Mouse (Mus musculus): ENCODE measurements at regions not wholly inside any gene's neighbourhood (a gene's known extent, or its start where the extent isn't known, plus 50 kb on each side); places are given as distances from the start of the nearest gene placed in this dataset.

DNA sequence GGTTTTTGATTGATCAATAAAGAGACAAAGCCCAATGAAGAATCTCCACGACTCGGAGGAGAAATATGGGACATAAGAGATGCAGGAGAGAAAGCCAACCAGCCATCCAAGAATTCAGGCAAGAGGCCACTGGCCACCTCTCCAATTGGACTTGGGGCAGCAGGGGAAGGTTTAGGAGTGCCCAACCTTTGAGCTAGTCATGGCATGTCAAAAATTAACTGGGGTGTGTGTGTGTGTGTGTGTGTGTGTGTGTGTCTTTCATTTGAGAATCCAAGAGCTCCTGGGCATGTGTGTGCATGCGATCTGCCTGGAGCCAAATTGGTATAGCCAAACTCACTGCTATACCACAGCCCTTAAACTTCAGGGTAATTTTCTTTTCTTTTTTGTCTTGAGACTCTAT is 51.6 kb upstream of the Cecr2 start:
- Histone ChIP-seq H3K4me2 (no peak overlapping the region), H3K9me3 (no peaks in the 10 kb centered on the region), H3K36me3 (no peaks in the 10 kb centered on the region), H3K27me3 (no peaks in the 10 kb centered on the region), H3K4me1 (replicated peaks) (no peaks in the 10 kb centered on the region), H3K9ac (no peak overlapping the region), H3K27ac (replicated peaks) (no peak overlapping the region), H3K4me3 (no peak overlapping the region)
- ATAC-seq (ENCODE audit: low FRiP score, low read depth): no peak
- WGBS: 84% methylated on average over 3 of the region's 3 CpGs

DNA sequence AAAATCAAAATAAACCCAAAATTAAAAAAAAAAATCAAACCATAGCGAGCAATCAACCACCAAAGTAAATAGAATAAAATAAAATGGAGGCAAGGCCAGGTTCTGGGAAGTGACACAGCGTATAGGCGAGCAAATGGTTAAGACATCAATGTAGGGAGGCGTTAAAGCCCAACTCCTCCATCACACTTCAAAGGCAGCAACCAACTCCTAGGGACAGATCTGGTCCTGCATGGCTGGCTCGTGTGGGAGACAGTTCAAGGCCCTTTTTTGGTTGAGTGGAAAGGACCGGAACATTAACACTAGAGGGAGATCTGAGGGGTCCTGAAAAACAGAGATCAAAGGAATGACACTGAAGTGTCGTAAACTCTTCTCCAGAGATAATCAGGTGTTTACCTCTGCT is 53.8 kb upstream of the Cecr2 start:
- H3K4me3 ChIP-seq: no peak overlapping the region

DNA sequence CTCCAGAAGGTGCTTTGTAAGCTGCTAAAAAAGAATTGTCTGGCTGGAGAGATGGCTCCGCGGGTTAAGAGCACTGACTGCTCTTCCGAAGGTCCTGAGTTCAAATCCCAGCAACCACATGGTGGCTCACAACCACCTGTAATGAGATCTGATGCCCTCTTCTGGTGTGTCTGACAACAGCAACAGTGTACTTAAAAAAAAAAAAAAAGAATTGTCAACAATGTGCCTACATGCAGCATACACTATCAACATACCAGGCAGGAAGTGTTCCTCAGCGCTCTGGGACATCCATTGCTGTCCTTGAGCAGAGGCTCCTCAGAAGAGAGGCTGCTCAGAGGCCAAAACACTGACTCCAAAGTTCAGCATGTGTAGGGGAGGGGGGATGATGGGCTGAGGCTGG is 56.3 kb upstream of the Cecr2 start:
- Histone ChIP-seq H3K36me3 (no peaks in the 10 kb centered on the region), H3K9ac (no peak overlapping the region), H3K27me3 (no peaks in the 10 kb centered on the region), H3K9me3 (no peaks in the 10 kb centered on the region), H3K4me1 (replicated peaks) (no peaks in the 10 kb centered on the region), H3K27ac (replicated peaks) (no peak overlapping the region), H3K4me2 (no peak overlapping the region), H3K4me3 (no peak overlapping the region)
- WGBS: 81% methylated on average over 4 of the region's 4 CpGs
- ATAC-seq (ENCODE audit: low FRiP score, low read depth): no peak

More for the DNA sequence above, 53.8 kb upstream of the Cecr2 start:
- WGBS: 78% methylated on average over 7 of the region's 7 CpGs
- Histone ChIP-seq H3K36me3 (no peaks in the 10 kb centered on the region), H3K4me1 (replicated peaks) (no peaks in the 10 kb centered on the region), H3K9me3 (no peaks in the 10 kb centered on the region), H3K4me2 (no peak overlapping the region), H3K9ac (no peak overlapping the region), H3K27ac (replicated peaks) (no peak overlapping the region), H3K27me3 (no peaks in the 10 kb centered on the region)
- ATAC-seq (ENCODE audit: low FRiP score, low read depth): no peak

DNA sequence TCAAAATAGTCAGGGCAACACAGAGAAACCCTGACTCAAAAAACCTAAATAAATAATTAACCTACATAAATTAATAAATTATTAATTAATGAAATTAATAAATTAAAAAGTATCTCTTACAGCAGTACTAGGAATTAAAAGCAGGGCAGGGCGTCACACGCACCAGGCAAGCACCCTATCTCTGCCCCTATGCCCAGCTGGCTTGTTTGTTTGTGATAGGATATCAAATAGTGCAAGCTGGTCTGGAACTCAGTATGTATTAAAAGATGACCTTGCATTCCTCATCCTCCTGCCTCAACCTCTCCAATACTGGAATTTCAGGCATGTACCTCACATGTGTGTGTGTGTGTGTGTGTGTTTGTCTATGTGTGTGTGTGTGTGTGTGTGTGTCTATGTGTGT is 60.7 kb upstream of the Cecr2 start:
- H3K9ac ChIP-seq: no peak overlapping the region
- no peaks in the 10 kb centered on the region for H3K4me1 ChIP-seq (replicated peaks)
- H3K4me3 ChIP-seq: no peak overlapping the region
- ATAC-seq (ENCODE audit: low FRiP score, low read depth): no peak
- H3K9me3 ChIP-seq: no peaks in the 10 kb centered on the region
- no peak overlapping the region for H3K27ac ChIP-seq (replicated peaks)
- H3K4me2 ChIP-seq: no peak overlapping the region
- H3K27me3 ChIP-seq: no peaks in the 10 kb centered on the region
- H3K36me3 ChIP-seq: no peaks in the 10 kb centered on the region
- WGBS: 92% methylated on average over 2 of the region's 2 CpGs

DNA sequence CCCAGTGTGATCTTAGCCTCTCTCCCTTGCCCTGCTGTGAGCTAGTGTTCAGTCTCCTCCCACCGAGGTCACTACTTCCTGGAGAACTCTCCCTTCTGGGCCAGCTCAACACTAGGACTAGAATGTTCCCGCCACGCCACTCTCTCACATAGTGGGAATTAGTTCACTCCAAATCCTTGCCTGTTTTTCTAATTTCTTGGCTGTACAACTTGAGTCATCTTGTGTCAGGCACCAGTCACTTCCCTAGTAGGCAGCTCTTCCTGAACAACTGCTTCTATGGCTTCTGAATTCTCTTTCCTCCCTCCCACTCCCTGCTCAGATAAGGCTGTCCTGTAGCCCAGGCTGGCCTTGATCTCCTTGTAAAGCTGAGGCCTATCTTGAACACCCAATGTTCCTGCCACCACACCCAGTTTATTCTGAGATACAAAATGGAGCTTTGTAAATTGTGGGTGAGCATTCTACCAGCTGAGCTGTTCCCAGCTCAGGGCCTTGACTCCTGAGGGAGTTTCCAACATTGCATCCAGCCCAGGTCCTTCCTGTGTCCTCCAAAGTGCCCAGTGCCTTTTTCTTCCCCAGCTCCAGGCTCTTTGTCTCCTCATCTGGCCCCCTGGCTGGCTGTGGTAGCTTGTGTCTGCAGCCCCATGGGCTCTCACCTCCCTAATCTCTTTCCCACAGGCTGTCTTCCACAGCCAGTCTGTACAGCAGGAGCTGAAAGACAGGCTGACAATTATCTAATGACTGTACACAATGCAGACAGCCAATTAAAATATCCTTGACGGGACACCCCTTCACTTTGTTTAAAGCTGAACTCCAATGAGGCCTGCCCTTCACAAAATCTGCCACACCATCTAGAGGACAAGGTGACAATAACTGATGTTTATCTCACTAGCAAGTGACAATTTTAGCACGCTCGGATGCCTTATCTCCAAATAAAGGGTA is 61.9 kb upstream of the Cecr2 start:
- WGBS: 47% methylated on average over 6 of the region's 6 CpGs
- H3K27ac ChIP-seq (replicated peaks): no peak overlapping the region
- H3K9me3 ChIP-seq: no peaks in the 10 kb centered on the region
- H3K4me1 ChIP-seq (replicated peaks): no peaks in the 10 kb centered on the region
- H3K4me2 ChIP-seq: no peak overlapping the region
- no peak for ATAC-seq (ENCODE audit: low FRiP score, low read depth)
- H3K27me3 ChIP-seq: no peaks in the 10 kb centered on the region
- no peak overlapping the region for H3K4me3 ChIP-seq
- H3K9ac ChIP-seq: no peak overlapping the region
- H3K36me3 ChIP-seq: no peaks in the 10 kb centered on the region

DNA sequence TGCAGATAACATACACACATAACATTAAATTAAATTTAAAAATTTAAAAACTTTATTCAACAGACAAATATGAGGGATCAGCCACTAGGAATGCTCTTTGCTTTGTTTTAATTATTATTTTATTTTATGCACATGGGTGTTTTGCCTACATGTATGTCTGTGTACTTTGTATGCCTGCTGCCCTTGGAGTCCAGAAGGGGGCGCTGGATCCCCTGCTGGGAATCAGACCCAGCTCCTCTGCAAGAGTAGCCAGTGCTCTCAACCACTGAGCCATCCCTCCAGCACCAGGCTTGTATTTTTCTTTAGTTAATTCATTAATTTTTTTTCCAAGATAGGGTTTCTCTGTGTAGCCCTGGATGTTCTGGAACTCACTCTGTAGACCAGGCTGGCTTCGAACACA is 62.7 kb upstream of the Cecr2 start:
- Histone ChIP-seq H3K9me3 (no peaks in the 10 kb centered on the region), H3K4me1 (replicated peaks) (no peaks in the 10 kb centered on the region), H3K36me3 (no peaks in the 10 kb centered on the region), H3K27me3 (no peaks in the 10 kb centered on the region), H3K9ac (no peak overlapping the region), H3K27ac (replicated peaks) (no peak overlapping the region), H3K4me3 (no peak overlapping the region), H3K4me2 (no peak overlapping the region)
- no peak for ATAC-seq (ENCODE audit: low FRiP score, low read depth)
- WGBS: 53% methylated on average over 2 of the region's 2 CpGs

DNA sequence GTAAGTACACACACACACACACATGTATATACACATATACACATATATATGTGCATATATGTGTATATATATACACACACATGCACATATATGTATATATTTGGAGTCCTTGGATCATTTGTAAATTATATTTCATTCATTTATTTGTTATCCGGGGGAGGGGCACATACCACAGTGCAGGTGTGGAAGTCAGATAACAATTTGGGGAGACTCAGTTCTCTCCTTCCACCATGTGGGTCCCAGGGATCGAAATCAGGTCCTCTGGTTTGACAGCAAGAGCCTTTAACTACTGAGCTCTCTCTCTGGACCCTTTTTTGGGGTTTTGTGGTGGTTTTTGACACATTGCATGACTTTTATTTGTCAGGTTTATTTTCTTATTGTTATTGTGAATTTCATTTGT is 65.8 kb upstream of the Cecr2 start:
- ATAC-seq (ENCODE audit: low FRiP score, low read depth): no peak
- no peak overlapping the region for H3K4me3 ChIP-seq
- no peak overlapping the region for H3K27ac ChIP-seq (replicated peaks)

DNA sequence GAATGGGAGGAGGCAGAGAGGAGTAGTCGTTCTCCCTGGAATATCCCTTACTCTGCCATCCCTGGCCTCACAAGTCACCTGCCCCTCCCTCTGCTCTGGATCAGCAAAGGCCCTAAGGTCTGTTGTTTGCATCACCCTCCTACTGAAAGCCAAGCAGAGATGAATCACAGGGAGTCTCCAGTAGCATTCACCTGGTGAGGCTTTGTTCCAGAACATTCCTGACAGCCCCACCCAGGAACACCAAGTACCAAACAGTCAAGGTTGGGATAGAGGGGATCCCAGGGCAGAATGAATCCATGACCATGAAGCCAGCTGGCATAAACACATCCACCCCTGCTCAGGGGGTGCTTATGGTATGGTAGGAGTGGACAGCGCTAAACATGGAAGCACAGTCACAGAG is 67.4 kb upstream of the Hdhd5 start:
- no peak for ATAC-seq (ENCODE audit: low FRiP score, low read depth)
- H3K9ac ChIP-seq: no peak overlapping the region
- no peak overlapping the region for H3K27ac ChIP-seq (replicated peaks)
- WGBS: 83% methylated on average over 2 of the region's 2 CpGs
- H3K4me2 ChIP-seq: no peak overlapping the region
- no peaks in the 10 kb centered on the region for H3K9me3 ChIP-seq
- no peaks in the 10 kb centered on the region for H3K36me3 ChIP-seq
- H3K4me3 ChIP-seq: no peak overlapping the region
- H3K4me1 ChIP-seq (replicated peaks): no peaks in the 10 kb centered on the region
- no peaks in the 10 kb centered on the region for H3K27me3 ChIP-seq

More for the DNA sequence above, 65.8 kb upstream of the Cecr2 start:
- Histone ChIP-seq H3K9me3 (no peaks in the 10 kb centered on the region), H3K27me3 (no peaks in the 10 kb centered on the region), H3K4me2 (no peak overlapping the region), H3K4me1 (replicated peaks) (no peaks in the 10 kb centered on the region), H3K36me3 (no peaks in the 10 kb centered on the region), H3K9ac (no peak overlapping the region)
- 90% methylated on average over 2 of the region's 2 CpGs for WGBS

DNA sequence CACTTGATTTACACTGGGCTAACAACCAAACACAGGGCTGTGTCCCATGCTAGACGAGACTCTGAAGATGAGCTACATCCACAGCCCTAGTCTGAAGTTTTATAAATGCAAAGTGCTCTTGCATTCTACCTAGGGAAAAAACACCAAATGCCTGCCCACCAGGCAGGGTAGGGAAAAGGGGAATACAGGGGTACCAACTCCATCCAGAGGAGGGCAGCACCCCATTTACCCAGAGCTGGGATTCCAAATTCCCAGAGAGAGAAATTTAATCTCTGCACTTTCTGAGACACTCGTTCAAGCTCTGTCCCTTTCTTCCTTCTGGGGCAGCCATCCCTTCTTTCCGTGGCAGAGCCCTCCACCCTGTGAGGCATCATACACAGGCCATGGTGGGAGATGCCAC is 66.8 kb upstream of the Hdhd5 start:
- H3K9me3 ChIP-seq: no peaks in the 10 kb centered on the region
- H3K4me1 ChIP-seq (replicated peaks): no peaks in the 10 kb centered on the region
- no peak overlapping the region for H3K4me2 ChIP-seq
- no peak overlapping the region for H3K27ac ChIP-seq (replicated peaks)
- WGBS: 43% methylated on average over 3 of the region's 3 CpGs
- H3K36me3 ChIP-seq: no peaks in the 10 kb centered on the region
- H3K27me3 ChIP-seq: no peaks in the 10 kb centered on the region
- H3K9ac ChIP-seq: no peak overlapping the region
- no peak overlapping the region for H3K4me3 ChIP-seq
- ATAC-seq (ENCODE audit: low FRiP score, low read depth): no peak

DNA sequence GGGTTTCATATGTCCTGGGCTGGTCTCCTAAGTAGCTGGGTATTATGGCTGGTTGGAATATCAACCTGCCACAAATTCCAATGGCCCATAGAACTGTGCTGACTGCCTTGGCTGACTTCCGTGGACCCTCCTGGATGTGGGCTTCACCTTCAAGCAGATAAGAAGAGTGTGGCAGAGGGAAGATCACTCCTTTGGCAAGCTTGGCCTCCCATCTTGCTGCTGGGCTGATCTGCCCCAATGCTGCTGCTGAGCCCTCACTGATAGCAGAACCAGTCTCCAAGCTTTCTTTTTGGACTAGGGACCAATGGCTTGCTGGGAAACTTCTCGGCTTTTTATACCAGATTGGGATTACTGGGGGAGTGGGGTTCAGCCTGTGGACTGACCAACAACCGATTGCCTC is 65.6 kb upstream of the Hdhd5 start:
- ATAC-seq (ENCODE audit: low FRiP score, low read depth): no peak

DNA sequence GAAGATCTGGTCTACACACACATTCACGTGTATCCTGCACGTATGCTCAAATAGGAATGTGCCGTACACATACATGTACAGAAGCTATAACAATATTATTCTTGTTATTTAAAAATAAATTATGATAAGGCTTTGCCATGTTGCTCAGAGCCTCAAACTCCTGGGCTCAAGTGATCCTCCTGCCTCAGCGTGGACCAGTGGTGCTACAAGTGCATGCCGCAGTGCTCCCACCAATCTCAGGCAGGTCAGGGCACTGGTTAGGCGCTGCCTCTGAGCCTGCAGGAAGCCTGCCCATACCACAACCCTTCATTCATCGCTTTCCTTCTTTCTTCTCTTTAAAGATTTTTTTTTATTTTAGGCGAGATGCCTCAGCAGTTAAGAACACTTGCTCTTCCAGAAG is 63.3 kb upstream of the Hdhd5 start:
- no peaks in the 10 kb centered on the region for H3K9me3 ChIP-seq
- no peaks in the 10 kb centered on the region for H3K27me3 ChIP-seq
- peaks cover 6% of the 10 kb centered on the region for H3K4me1 ChIP-seq (replicated peaks)
- ATAC-seq (ENCODE audit: low FRiP score, low read depth): no peak
- H3K36me3 ChIP-seq: no peaks in the 10 kb centered on the region
- 88% methylated on average over 8 of the region's 8 CpGs for WGBS
- H3K4me2 ChIP-seq: no peak overlapping the region
- no peak overlapping the region for H3K27ac ChIP-seq (replicated peaks)
- H3K9ac ChIP-seq: no peak overlapping the region
- no peak overlapping the region for H3K4me3 ChIP-seq

More for the DNA sequence above, 65.6 kb upstream of the Hdhd5 start:
- Histone ChIP-seq H3K27me3 (no peaks in the 10 kb centered on the region), H3K9ac (no peak overlapping the region), H3K27ac (replicated peaks) (no peak overlapping the region), H3K36me3 (no peaks in the 10 kb centered on the region), H3K4me1 (replicated peaks) (peaks cover 6% of the 10 kb centered on the region), H3K9me3 (no peaks in the 10 kb centered on the region), H3K4me3 (no peak overlapping the region), H3K4me2 (no peak overlapping the region)
- WGBS: 90% methylated on average over 3 of the region's 3 CpGs

DNA sequence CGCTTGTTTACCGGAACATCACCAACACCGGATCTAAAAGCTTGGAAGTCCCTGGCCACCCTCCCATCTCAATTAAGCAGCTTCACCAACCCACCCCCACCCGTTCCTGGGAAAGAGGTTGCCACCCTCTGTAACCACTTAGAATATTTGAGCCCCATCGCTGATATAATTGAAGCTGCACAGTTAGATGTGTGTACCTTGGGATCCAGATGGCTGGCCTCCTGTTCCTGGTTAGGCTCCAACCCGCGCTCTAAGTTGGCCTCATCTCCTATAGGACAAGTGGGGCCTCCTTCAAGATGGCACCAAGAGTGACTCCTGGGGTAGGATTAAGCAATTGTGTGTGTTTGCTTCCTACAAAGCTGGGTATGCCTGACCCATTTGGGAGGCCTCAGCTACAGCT is 61.6 kb upstream of the Hdhd5 start:
- Histone ChIP-seq H3K4me1 (replicated peaks) (peaks cover 6% of the 10 kb centered on the region), H3K4me2 (0 out of 2 replicates have a peak overlapping the region, but pooled peaks have one; percentile 13), H3K9me3 (no peaks in the 10 kb centered on the region), H3K9ac (no peak overlapping the region), H3K27me3 (no peaks in the 10 kb centered on the region), H3K27ac (replicated peaks) (no peak overlapping the region), H3K4me3 (no peak overlapping the region), H3K36me3 (no peaks in the 10 kb centered on the region)
- WGBS: 32% methylated on average over 7 of the region's 7 CpGs
- ATAC-seq (ENCODE audit: low FRiP score, low read depth): 0 out of 2 replicates have a peak, but pooled peaks have one; percentile 51
